Mouse (Mus musculus) ES-E14 (cell line): ENCODE results near the gene Clic4.

ENCODE experiments used
- CHD2 ChIP-seq: IDR thresholded peaks from 2 replicates; pipeline ENCODE4 v1.6.1; 2014; ENCODE audit warnings: mild to moderate bottlenecking, low read depth, low read length, inconsistent platforms
- ZC3H11A ChIP-seq: IDR thresholded peaks from 2 replicates; pipeline ENCODE4 v1.6.1; 2012; ENCODE audit warnings: low read depth, mild to moderate bottlenecking, inconsistent platforms, low read length, borderline replicate concordance

DNA sequence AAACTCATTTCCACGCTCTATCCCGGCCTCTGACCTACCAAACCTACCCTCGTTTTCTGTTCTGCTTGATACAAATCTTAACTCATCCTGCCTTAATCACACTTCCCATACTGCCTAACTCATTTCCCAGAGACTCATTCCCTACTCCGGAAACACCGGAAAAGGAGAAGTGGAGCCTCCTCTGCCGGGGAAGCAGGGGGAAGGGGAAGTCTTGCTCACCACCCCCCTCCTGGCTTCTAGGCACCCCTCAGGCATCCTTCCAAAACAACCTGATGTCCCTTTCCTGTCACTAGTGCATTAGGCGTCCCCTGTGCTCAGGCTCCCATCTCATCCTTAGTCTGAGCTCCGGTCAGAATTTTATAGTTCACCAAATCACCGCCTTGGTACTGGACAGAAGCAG lies 5.6 kb downstream of the Clic4 start:
- TF ChIP-seq CHD2: no peak
- TF ChIP-seq ZC3H11A: no peak
